Mouse (Mus musculus): Measurements from ENCODE around the gene Lysmd4. TPM values are rescaled to one million over a fixed set of nuclear protein-coding genes. Genes with fewer than 3 reads are reported as not detected.

Lysmd4 gene
- 18.2 and 22.5 TPM in 2 replicates for polyA plus RNA-seq (2016; fragmentation: Nextera tagmentation; extraction: Ambion mirVana)

- WGBS = 3% methylated on average over 31 of the region's 31 CpGs
These were observed at the start of gene Lysmd4 for GRCm38 (mm10) chr7:67222220-67222862. Gene Lysmd4 (plus strand): TSS chr7:67222544.

DNA sequence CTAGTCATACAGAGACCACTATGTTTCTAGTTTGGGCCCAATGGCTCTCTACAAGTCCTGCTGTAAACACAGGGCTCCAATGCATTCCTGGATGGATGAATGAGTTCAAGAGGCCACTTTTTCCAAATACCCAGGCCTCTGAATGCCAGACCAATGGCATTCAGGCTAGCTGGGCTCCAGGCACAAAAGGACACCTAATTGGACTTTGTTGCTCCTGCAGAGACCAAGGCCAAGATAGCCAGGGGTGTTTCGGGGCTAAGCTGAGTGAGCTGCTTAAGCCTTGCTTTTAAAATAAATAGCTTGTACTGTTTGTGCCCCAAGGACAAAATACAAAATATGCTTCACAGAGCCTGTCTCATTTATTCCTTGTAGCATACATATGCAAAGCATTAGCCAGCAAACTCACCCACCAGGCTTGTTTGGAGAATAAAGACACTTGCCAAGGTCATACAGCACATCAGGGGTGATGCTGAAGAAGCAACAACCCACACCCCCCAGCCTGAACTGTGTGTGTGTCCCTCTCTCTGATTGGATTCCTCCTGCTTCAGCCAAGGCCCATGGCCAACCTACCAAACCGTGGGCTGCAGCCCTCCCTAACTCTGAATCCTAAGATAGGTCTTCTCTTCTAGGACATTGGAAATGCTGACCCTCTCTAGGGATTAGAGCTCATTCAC lies 48.7 kb upstream of the Lysmd4 start:
- Histone ChIP-seq H3K4me3 (replicated peaks) (no peak overlapping the region), H3K36me3 (replicated peaks) (no peaks in the 10 kb centered on the region), H3K4me1 (no peaks in the 10 kb centered on the region), H3K27me3 (no peaks in the 10 kb centered on the region), H3K9me3 (no peaks in the 10 kb centered on the region), H3K9ac (no peak overlapping the region), H3K27ac (no peak overlapping the region), H3K4me2 (no peak overlapping the region)
- no peak for ATAC-seq (ENCODE audit: low FRiP score)
- 27% methylated on average over 2 of the region's 2 CpGs for WGBS

More at GRCm38 (mm10) chr7:67222220-67222862, at the start of gene Lysmd4:
- peaks cover 21% of the 10 kb centered on the region for H3K36me3 ChIP-seq (replicated peaks)
- peaks cover 17% of the 10 kb centered on the region for H3K4me1 ChIP-seq
- H3K4me3 ChIP-seq (replicated peaks) = peak within 1 kb of the TSS; percentile 78
- H3K4me2 ChIP-seq = peak within 1 kb of the TSS; percentile 87
- H3K27me3 ChIP-seq = no peaks in the 10 kb centered on the region
- peak; percentile 99 for ATAC-seq (ENCODE audit: low FRiP score)
- H3K27ac ChIP-seq = no peak within 1 kb of the TSS
- no peaks in the 10 kb centered on the region for H3K9me3 ChIP-seq
- peak within 1 kb of the TSS; percentile 74 for H3K9ac ChIP-seq

- Histone ChIP-seq H3K9me3 (no peaks in the 10 kb centered on the region), H3K27ac (no peak overlapping the region), H3K4me1 (0 out of 2 replicates have a peak, but pooled peaks cover 3% of the 10 kb centered on the region), H3K4me2 (no peak overlapping the region), H3K27me3 (no peaks in the 10 kb centered on the region), H3K4me3 (replicated peaks) (no peak overlapping the region), H3K36me3 (replicated peaks) (no peaks in the 10 kb centered on the region), H3K9ac (no peak overlapping the region)
- ATAC-seq (ENCODE audit: low FRiP score) = no peak
- 12% methylated on average over 4 of the region's 4 CpGs for WGBS
These were observed 38.6 kb upstream of the Lysmd4 start for GRCm38 (mm10) chr7:67183786-67184185.

DNA sequence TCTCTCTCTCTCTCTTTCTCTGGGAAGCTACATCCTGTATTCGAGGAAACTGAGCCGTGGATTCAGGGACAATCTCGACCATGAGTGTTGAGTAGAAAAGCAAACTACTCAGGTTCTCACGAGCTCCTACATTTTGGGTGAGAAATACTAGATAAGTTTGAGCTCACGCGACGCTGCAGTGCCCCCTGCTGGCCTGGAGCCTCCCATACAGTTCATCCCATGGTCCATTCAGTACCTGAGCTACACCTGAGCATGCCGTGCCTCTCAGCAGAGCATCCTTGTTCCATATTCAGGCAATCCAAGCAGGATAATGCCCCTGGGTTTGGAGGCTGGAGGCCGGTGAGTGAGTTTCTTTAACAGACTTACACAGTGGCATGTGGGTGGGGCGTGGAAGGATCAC lies 22.9 kb upstream of the Lysmd4 start:
- Histone ChIP-seq H3K27me3 (no peaks in the 10 kb centered on the region), H3K36me3 (replicated peaks) (no peaks in the 10 kb centered on the region), H3K9me3 (no peaks in the 10 kb centered on the region), H3K4me3 (replicated peaks) (no peak overlapping the region), H3K27ac (no peak overlapping the region), H3K9ac (no peak overlapping the region), H3K4me1 (no peaks in the 10 kb centered on the region), H3K4me2 (no peak overlapping the region)
- ATAC-seq (ENCODE audit: low FRiP score) = no peak
- WGBS = 23% methylated on average over 10 of the region's 10 CpGs

DNA sequence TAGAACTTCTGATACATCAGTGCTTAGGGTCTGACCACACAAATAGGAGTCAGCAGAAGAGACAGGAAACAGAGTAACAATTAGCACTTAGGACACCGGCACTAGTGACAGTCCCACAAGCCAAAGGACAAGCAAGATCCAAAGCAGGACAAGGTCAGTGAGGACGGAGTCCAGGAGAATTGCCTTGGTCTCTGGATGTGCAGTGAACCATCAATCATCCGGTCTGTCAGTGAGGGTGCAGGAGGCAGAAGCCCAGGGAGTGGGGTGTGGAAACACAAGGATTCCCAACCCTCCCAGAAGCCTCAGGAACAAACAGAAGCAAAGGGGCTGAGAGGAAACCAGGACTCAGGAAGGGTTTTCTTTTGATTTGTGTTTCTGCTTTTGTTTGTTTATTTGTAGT lies 18.7 kb upstream of the Lysmd4 start:
- H3K4me1 ChIP-seq = 0 out of 2 replicates have a peak, but pooled peaks cover 2% of the 10 kb centered on the region
- H3K27ac ChIP-seq = no peak overlapping the region
- H3K9ac ChIP-seq = no peak overlapping the region
- 88% methylated on average over 3 of the region's 3 CpGs for WGBS
- no peak overlapping the region for H3K4me3 ChIP-seq (replicated peaks)
- H3K9me3 ChIP-seq = no peaks in the 10 kb centered on the region
- no peak for ATAC-seq (ENCODE audit: low FRiP score)
- no peaks in the 10 kb centered on the region for H3K27me3 ChIP-seq
- no peaks in the 10 kb centered on the region for H3K36me3 ChIP-seq (replicated peaks)
- no peak overlapping the region for H3K4me2 ChIP-seq

- H3K27me3 ChIP-seq = no peaks in the 10 kb centered on the region
- no peak overlapping the region for H3K9ac ChIP-seq
- 89% methylated on average over 9 of the region's 9 CpGs for WGBS
- H3K36me3 ChIP-seq (replicated peaks) = no peaks in the 10 kb centered on the region
- H3K4me3 ChIP-seq (replicated peaks) = no peak overlapping the region
- H3K4me2 ChIP-seq = no peak overlapping the region
- no peaks in the 10 kb centered on the region for H3K9me3 ChIP-seq
- H3K4me1 ChIP-seq = 0 out of 2 replicates have a peak, but pooled peaks cover 2% of the 10 kb centered on the region
- ATAC-seq (ENCODE audit: low FRiP score) = no peak
- H3K27ac ChIP-seq = no peak overlapping the region
These were observed 16.5 kb upstream of the Lysmd4 start for GRCm38 (mm10) chr7:67205734-67206425.

- WGBS = 82% methylated on average over 10 of the region's 10 CpGs
- Histone ChIP-seq H3K9me3 (no peaks in the 10 kb centered on the region), H3K27me3 (no peaks in the 10 kb centered on the region), H3K9ac (no peak overlapping the region), H3K4me2 (no peak overlapping the region), H3K36me3 (replicated peaks) (no peaks in the 10 kb centered on the region), H3K27ac (no peak overlapping the region), H3K4me3 (replicated peaks) (no peak overlapping the region), H3K4me1 (0 out of 2 replicates have a peak, but pooled peaks cover 2% of the 10 kb centered on the region)
- no peak for ATAC-seq (ENCODE audit: low FRiP score)
These were observed 15.8 kb upstream of the Lysmd4 start for GRCm38 (mm10) chr7:67206496-67206895.

GRCm38 (mm10) chr7:67207701-67208100 lies 14.6 kb upstream of the Lysmd4 start:
- 53% methylated on average over 6 of the region's 6 CpGs for WGBS

DNA sequence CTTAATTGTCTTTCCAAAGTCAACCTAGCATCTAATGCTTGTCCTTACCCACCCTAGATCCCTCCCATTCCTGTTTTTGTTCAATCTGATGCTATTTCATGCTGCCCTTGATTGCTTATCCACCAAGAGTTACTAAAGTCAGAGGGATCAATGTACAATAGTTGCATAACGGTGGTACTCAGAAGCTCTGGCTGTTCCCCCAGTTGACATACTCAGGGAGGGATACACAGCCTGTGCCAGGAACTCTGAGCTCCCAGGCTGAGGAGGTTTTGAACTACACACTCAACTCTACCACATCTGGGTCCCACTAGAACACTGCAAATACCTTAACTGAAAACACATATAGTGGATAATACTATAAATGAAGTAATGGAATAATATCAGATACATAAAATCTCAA lies 14.0 kb upstream of the Lysmd4 start:
- Histone ChIP-seq H3K4me2 (no peak overlapping the region), H3K27ac (no peak overlapping the region), H3K4me3 (replicated peaks) (no peak overlapping the region), H3K9ac (no peak overlapping the region), H3K27me3 (no peaks in the 10 kb centered on the region), H3K9me3 (no peaks in the 10 kb centered on the region), H3K36me3 (replicated peaks) (no peaks in the 10 kb centered on the region), H3K4me1 (0 out of 2 replicates have a peak, but pooled peaks cover 2% of the 10 kb centered on the region)
- ATAC-seq (ENCODE audit: low FRiP score) = no peak
- 76% methylated on average over 1 of the region's 1 CpGs for WGBS

More at GRCm38 (mm10) chr7:67207701-67208100, 14.6 kb upstream of the Lysmd4 start:
- ATAC-seq (ENCODE audit: low FRiP score) = no peak
- H3K4me3 ChIP-seq (replicated peaks) = no peak overlapping the region
- no peak overlapping the region for H3K9ac ChIP-seq
- no peak overlapping the region for H3K4me2 ChIP-seq
- no peak overlapping the region for H3K27ac ChIP-seq
- no peaks in the 10 kb centered on the region for H3K27me3 ChIP-seq
- no peaks in the 10 kb centered on the region for H3K9me3 ChIP-seq
- no peaks in the 10 kb centered on the region for H3K36me3 ChIP-seq (replicated peaks)
- H3K4me1 ChIP-seq = 0 out of 2 replicates have a peak, but pooled peaks cover 2% of the 10 kb centered on the region

- H3K4me2 ChIP-seq = no peak overlapping the region
- 72% methylated on average over 6 of the region's 6 CpGs for WGBS
- no peak overlapping the region for H3K9ac ChIP-seq
- no peaks in the 10 kb centered on the region for H3K9me3 ChIP-seq
- no peaks in the 10 kb centered on the region for H3K27me3 ChIP-seq
- 0 out of 2 replicates have a peak, but pooled peaks cover 2% of the 10 kb centered on the region for H3K4me1 ChIP-seq
- no peak overlapping the region for H3K27ac ChIP-seq
- ATAC-seq (ENCODE audit: low FRiP score) = no peak
- H3K4me3 ChIP-seq (replicated peaks) = no peak overlapping the region
- H3K36me3 ChIP-seq (replicated peaks) = no peaks in the 10 kb centered on the region
These were observed 12.1 kb upstream of the Lysmd4 start for GRCm38 (mm10) chr7:67210004-67210833.

- Histone ChIP-seq H3K36me3 (replicated peaks) (no peaks in the 10 kb centered on the region), H3K4me2 (no peak overlapping the region), H3K27ac (no peak overlapping the region), H3K4me1 (0 out of 2 replicates have a peak, but pooled peaks cover 2% of the 10 kb centered on the region), H3K9me3 (no peaks in the 10 kb centered on the region), H3K9ac (no peak overlapping the region), H3K4me3 (replicated peaks) (no peak overlapping the region), H3K27me3 (no peaks in the 10 kb centered on the region)
- no peak for ATAC-seq (ENCODE audit: low FRiP score)
- 66% methylated on average over 6 of the region's 6 CpGs for WGBS
These were observed 11.0 kb upstream of the Lysmd4 start for GRCm38 (mm10) chr7:67211341-67211740.

DNA sequence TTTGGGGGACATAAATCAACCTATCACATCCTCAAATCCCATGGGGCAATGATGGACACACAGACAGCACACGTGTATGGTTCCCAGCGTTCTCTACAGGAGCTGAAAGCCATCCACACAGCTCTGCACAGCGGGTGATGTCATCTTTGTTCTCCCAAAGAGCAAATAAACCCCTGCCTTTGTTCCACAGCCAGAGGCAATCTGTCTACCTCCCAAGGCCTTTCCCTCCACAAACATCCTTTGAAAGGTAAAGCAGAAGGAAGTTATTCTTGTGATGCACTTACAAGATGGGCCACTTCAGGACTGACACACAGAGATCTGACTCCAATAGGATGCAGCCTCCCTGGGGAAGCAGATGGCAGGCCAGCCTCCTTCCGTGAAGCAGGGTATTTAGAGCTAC lies 10.4 kb upstream of the Lysmd4 start:
- Histone ChIP-seq H3K27me3 (no peaks in the 10 kb centered on the region), H3K4me3 (replicated peaks) (no peak overlapping the region), H3K9ac (no peak overlapping the region), H3K4me1 (0 out of 2 replicates have a peak, but pooled peaks cover 2% of the 10 kb centered on the region), H3K4me2 (no peak overlapping the region), H3K27ac (no peak overlapping the region), H3K36me3 (replicated peaks) (no peaks in the 10 kb centered on the region), H3K9me3 (no peaks in the 10 kb centered on the region)
- ATAC-seq (ENCODE audit: low FRiP score) = no peak
- WGBS = 60% methylated on average over 4 of the region's 4 CpGs

Data from forebrain, embryonic 12.5 days (tissue).